Mouse (Mus musculus) limb, embryonic 11.5 days (tissue): ENCODE data around the gene Acvrl1. TPM values are rescaled to one million over a fixed set of nuclear protein-coding genes. Genes with fewer than 3 reads are reported as not detected.

Source experiments
- ATAC-seq: fragments of 200-750 bp; cut with Nextera tagmentation; 2 replicates; pipeline ENCODE4 v1.8.0; 2017; ENCODE audit warnings: low read depth; ENCODE audit not compliant: insufficient number of reproducible peaks, low FRiP score, low TSS enrichment
- DNase-seq: peaks from one replicate; pipeline ENCODE4 v3.0.0-alpha.2; 2015; ENCODE audit warnings: low spot score
- H3K27ac ChIP-seq: fragments of 300-500 bp; sonication (generic); replicated peaks from 2 replicates; pipeline ENCODE4 v1.5.1; 2014; ENCODE audit warnings: low read depth, mild to moderate bottlenecking, low read length
- H3K27me3 ChIP-seq: fragments of 300-500 bp; sonication (generic); 2 replicates; pipeline ENCODE4 v1.6.1; 2014; ENCODE audit warnings: mild to moderate bottlenecking, low read length, mixed read lengths; ENCODE audit not compliant: control insufficient read depth, insufficient read depth
- H3K36me3 ChIP-seq: fragments of 300-500 bp; sonication (generic); 2 replicates; pipeline ENCODE4 v1.6.1; 2014; ENCODE audit warnings: mild to moderate bottlenecking, low read length, moderate library complexity, mixed read lengths; ENCODE audit not compliant: control insufficient read depth, insufficient read depth
- H3K4me1 ChIP-seq: fragments of 300-500 bp; sonication (generic); 2 replicates; pipeline ENCODE4 v1.6.1; 2014; ENCODE audit warnings: low read length, mixed read lengths; ENCODE audit not compliant: control insufficient read depth, insufficient read depth
- H3K4me2 ChIP-seq: fragments of 300-500 bp; sonication (generic); 2 replicates; pipeline ENCODE4 v1.6.1; 2014; ENCODE audit warnings: low read depth, mild to moderate bottlenecking, moderate library complexity; ENCODE audit not compliant: severe bottlenecking
- H3K4me3 ChIP-seq: fragments of 300-500 bp; sonication (generic); 2 replicates; pipeline ENCODE4 v1.5.1; 2014; ENCODE audit warnings: low read depth, low read length
- H3K9ac ChIP-seq: fragments of 300-500 bp; sonication (generic); 2 replicates; pipeline ENCODE4 v1.6.1; 2014; ENCODE audit warnings: mild to moderate bottlenecking, low read length
- H3K9me3 ChIP-seq: fragments of 300-500 bp; sonication (generic); 2 replicates; pipeline ENCODE4 v1.6.1; 2016; ENCODE audit warnings: low read length; ENCODE audit not compliant: control insufficient read depth
- WGBS: fragments of 180-500 bp; shearing (Covaris S2); extraction: QIAGEN DNeasy Blood & Tissue Kit; methylation state at CpG from one replicate; pipeline ENCODE4 v1.1.7; 2014; 5-methylcytosine and 5-hydroxymethylcytosine counted together
- polyA plus RNA-seq: library from polyadenylated mRNA; unstranded; fragments of >200 nt; fragmentation: Nextera tagmentation; extraction: Ambion mirVana; gene quantifications from 2 replicates; pipeline ENCODE4 v1.2.1, GENCODE M21; 2014

Acvrl1 gene
- polyA plus RNA-seq, 1 experiment from 2014 or later, result 5.0 TPM

DNA sequence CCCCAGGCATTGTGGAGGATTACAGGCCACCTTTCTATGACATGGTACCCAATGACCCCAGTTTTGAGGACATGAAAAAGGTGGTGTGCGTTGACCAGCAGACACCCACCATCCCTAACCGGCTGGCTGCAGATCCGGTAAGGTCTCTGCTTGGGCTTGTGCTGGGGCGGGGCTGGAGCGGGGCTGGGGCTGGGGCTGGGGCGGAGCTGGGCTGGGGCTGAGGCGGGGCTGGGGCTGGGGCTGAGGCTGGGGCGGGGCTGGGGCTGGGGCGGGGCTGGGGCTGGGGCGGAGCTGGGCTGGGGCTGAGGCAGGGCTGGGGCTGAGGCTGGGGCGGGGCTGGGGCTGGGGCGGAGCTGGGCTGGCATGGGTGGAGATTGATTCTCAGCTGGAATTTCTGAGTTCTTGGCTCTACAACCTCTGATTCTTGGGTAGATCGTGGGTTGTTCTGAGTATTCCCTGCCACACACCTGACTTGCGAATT, 12.8 kb downstream of the Acvrl1 start:
- H3K27me3 ChIP-seq, result no peaks in the 10 kb centered on the region
- H3K4me1 ChIP-seq, result peaks cover 38% of the 10 kb centered on the region
- H3K36me3 ChIP-seq, result no peaks in the 10 kb centered on the region
- H3K4me3 ChIP-seq, result no peak overlapping the region
- ATAC-seq, result peak; percentile 45
- H3K9ac ChIP-seq, result no peak overlapping the region
- H3K4me2 ChIP-seq, result no peak overlapping the region
- peak; percentile 67 for DNase-seq
- WGBS, result 6% methylated on average over 11 of the region's 14 CpGs
- H3K27ac ChIP-seq, result no peak overlapping the region
- H3K9me3 ChIP-seq, result 0 out of 2 replicates have a peak, but pooled peaks cover 4% of the 10 kb centered on the region

DNA sequence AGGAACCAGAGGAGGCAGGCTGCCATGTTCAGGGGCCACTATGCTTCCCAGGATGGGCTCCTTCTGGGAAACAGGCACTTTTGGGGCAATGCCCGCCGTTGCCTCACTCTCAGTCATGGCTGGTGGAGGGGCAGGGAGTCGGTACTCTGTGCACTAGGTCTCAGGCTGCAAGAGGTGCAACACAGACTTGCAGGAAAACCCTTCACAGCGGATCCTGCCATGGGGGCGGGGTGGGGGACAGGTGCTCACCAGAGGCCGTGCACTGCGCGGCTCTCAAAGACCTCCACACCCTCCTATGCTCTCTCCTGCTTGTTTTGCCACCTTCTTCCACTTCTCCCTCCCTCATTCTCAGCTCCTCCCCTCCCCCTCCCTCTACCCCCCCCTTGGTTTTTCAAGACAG, 14.3 kb downstream of the Acvrl1 start:
- ATAC-seq (no peak), DNase-seq (no peak)
- 47% methylated on average over 8 of the region's 8 CpGs for WGBS
- H3K27me3 ChIP-seq, result no peaks in the 10 kb centered on the region
- H3K4me3 ChIP-seq, result no peak overlapping the region
- H3K27ac ChIP-seq, result no peak overlapping the region
- no peaks in the 10 kb centered on the region for H3K36me3 ChIP-seq
- peaks cover 40% of the 10 kb centered on the region for H3K4me1 ChIP-seq
- H3K9me3 ChIP-seq, result no peaks in the 10 kb centered on the region
- H3K4me2 ChIP-seq, result no peak overlapping the region
- H3K9ac ChIP-seq, result no peak overlapping the region

- Histone ChIP-seq H3K4me1 (peaks cover 40% of the 10 kb centered on the region), H3K9me3 (no peaks in the 10 kb centered on the region), H3K4me2 (peak overlapping the region; percentile 29; the same call in 1 of the 2 replicates), H3K27ac (peak overlapping the region; percentile 56; the same call in 1 of the 2 replicates), H3K27me3 (no peaks in the 10 kb centered on the region), H3K9ac (peak overlapping the region; percentile 9; the same call in 1 of the 2 replicates), H3K36me3 (no peaks in the 10 kb centered on the region), H3K4me3 (no peak overlapping the region)
- WGBS, result 12% methylated on average over 8 of the region's 8 CpGs
- DNase-seq (peak; percentile 67), ATAC-seq (peak; percentile 33)
Observed at GRCm38 (mm10) chr15:101143494-101143893, 15.2 kb downstream of the Acvrl1 start.

GRCm38 (mm10) chr15:101144176-101144575, 15.9 kb downstream of the Acvrl1 start:
- 84% methylated on average over 5 of the region's 5 CpGs for WGBS
- H3K9ac ChIP-seq, result no peak overlapping the region
- H3K36me3 ChIP-seq, result no peaks in the 10 kb centered on the region
- H3K27ac ChIP-seq, result no peak overlapping the region; the same call in 1 of the 2 replicates
- no peak overlapping the region for H3K4me2 ChIP-seq
- H3K27me3 ChIP-seq, result no peaks in the 10 kb centered on the region
- ATAC-seq (no peak), DNase-seq (no peak)
- no peak overlapping the region for H3K4me3 ChIP-seq
- no peaks in the 10 kb centered on the region for H3K9me3 ChIP-seq
- H3K4me1 ChIP-seq, result peaks cover 39% of the 10 kb centered on the region

- no peak overlapping the region for H3K4me3 ChIP-seq
- H3K9me3 ChIP-seq, result no peaks in the 10 kb centered on the region
- no peak overlapping the region for H3K27ac ChIP-seq
- no peak overlapping the region for H3K9ac ChIP-seq
- H3K27me3 ChIP-seq, result no peaks in the 10 kb centered on the region
- H3K4me1 ChIP-seq, result peaks cover 33% of the 10 kb centered on the region
- ATAC-seq, result no peak
- no peaks in the 10 kb centered on the region for H3K36me3 ChIP-seq
- H3K4me2 ChIP-seq, result no peak overlapping the region
- DNase-seq, result no peak
- WGBS, result 88% methylated on average over 8 of the region's 8 CpGs
Observed at GRCm38 (mm10) chr15:101144779-101145178, 16.5 kb downstream of the Acvrl1 start.

DNA sequence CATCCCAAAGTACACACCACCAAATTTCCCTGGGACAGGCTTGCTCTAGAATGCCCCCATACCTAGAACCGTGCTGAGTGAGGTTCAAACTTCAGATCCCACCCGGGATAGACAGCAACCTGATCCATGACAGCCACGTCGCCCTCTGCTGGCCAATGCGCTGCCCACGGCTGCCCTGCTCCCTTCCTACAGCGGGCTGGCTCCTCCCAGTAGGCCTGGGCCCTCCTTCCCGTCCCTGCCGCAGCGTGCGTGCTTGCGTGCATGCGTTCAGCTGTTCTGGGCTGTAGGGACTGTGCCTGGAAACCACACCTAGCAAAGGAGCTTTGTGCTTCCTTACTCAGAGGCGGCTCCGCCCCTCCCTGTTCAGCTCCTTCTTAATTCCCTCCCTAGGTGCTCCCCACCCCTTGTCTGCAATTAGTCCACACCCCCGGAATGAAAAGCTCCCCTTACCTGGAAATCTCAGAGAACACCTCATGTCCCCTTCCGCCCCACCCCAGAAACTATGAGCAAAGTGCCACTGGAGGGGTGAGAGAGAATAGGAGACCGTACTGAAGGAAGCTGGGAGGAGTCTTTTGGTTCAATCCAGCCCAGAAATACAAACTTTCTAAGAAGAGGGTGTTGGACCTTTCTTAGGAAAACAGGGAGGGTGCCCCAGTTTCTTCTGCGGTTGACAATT, 17.2 kb downstream of the Acvrl1 start:
- H3K4me3 ChIP-seq, result no peak overlapping the region
- H3K4me1 ChIP-seq, result peaks cover 27% of the 10 kb centered on the region
- ATAC-seq, result peak; percentile 87

DNA sequence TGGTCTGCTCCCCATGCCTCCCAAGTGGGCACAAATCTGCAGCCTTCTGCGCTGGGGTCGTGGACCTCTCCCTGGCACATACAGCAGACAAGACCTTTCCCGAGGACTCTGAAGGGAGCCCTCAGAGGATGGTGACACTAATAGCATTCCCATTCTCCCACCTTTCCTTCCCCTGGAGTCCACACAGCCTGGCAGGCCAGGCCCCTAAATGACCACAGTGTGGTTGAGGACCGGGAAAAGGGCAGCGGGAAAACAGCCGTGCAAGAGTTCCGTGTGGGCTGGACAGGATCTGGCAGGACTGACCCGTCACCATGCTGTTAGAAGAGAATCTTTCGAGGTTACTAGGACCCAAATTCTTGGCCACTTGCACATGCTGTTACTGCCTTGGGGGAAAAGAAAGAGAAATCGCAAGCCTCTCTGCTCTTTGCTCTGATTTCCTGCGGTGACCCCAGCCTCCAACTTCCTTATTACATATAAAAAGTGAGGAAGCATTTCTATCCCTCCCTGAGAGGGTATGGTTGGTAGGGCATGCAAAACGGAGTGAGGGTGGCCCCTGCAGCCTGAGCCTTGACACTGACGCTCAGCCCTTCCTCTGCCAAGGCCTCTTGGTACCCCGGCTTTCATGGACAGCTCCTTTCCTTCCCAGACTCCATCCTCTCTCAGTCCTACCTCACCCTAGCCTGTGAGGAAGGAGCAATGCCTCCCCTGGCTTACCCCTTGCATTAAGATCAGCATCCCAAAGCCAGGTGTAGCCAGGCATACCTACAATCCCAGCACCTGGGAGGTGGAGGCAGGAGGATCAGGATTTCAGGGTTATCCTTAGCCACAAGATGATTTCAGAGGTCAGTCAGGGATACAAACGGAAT, 18.0 kb downstream of the Acvrl1 start:
- Histone ChIP-seq H3K9me3 (no peaks in the 10 kb centered on the region), H3K9ac (no peak overlapping the region), H3K36me3 (no peaks in the 10 kb centered on the region), H3K27ac (no peak overlapping the region), H3K4me2 (no peak overlapping the region), H3K4me3 (no peak overlapping the region), H3K27me3 (no peaks in the 10 kb centered on the region), H3K4me1 (peaks cover 23% of the 10 kb centered on the region)
- DNase-seq (no peak), ATAC-seq (no peak)
- WGBS, result 68% methylated on average over 15 of the region's 15 CpGs

More for the DNA sequence above, 17.2 kb downstream of the Acvrl1 start:
- 9% methylated on average over 19 of the region's 19 CpGs for WGBS
- peak overlapping the region; percentile 30; the same call in 1 of the 2 replicates for H3K4me2 ChIP-seq
- H3K9me3 ChIP-seq, result no peaks in the 10 kb centered on the region
- no peak overlapping the region for H3K27ac ChIP-seq
- H3K9ac ChIP-seq, result no peak overlapping the region
- no peaks in the 10 kb centered on the region for H3K27me3 ChIP-seq
- DNase-seq, result peak; percentile 98
- H3K36me3 ChIP-seq, result no peaks in the 10 kb centered on the region

GRCm38 (mm10) chr15:101147115-101147909, 19.0 kb downstream of the Acvrl1 start:
- Histone ChIP-seq H3K4me1 (peaks cover 23% of the 10 kb centered on the region), H3K4me3 (no peak overlapping the region), H3K27me3 (no peaks in the 10 kb centered on the region), H3K4me2 (no peak overlapping the region), H3K9ac (no peak overlapping the region), H3K9me3 (no peaks in the 10 kb centered on the region), H3K36me3 (no peaks in the 10 kb centered on the region), H3K27ac (no peak overlapping the region)
- DNase-seq, result no peak
- 79% methylated on average over 16 of the region's 16 CpGs for WGBS
- no peak for ATAC-seq
